Mouse (Mus musculus) bone marrow macrophage, adult 2 months (primary cell): Measurements from ENCODE around the gene Actl6b. TPM values are rescaled to one million over a fixed set of nuclear protein-coding genes. Genes with fewer than 3 reads are reported as not detected.

Experiments
- H3K27ac ChIP-seq: 2 replicates; pipeline ENCODE4 v1.5.1; 2012; ENCODE audit warnings: low read depth, low read length; ENCODE audit not compliant: insufficient read depth
- H3K4me1 ChIP-seq: 2 replicates; pipeline ENCODE4 v1.6.1; 2012; ENCODE audit warnings: low read length; ENCODE audit not compliant: control insufficient read depth, insufficient read depth
- H3K4me3 ChIP-seq: 2 replicates; pipeline ENCODE4 v1.5.1; 2012; ENCODE audit warnings: mild to moderate bottlenecking, low read length, moderate library complexity; ENCODE audit not compliant: insufficient read depth
- CTCF ChIP-seq: IDR thresholded peaks from 2 replicates; pipeline ENCODE4 v1.5.1; 2012; ENCODE audit warnings: low read depth, mild to moderate bottlenecking, low read length, moderate library complexity
- POLR2A ChIP-seq: IDR thresholded peaks from 2 replicates; pipeline ENCODE4 v1.6.1; 2012; ENCODE audit warnings: mild to moderate bottlenecking, low read depth, low read length, borderline replicate concordance
- polyA plus RNA-seq: library from polyadenylated mRNA; stranded (reverse); fragments of >200 nt; gene quantifications from 2 replicates; pipeline ENCODE4 v1.2.4, GENCODE M21; 2012; ENCODE audit not compliant: missing spikeins, insufficient read depth, insufficient read length

The Actl6b gene
- polyA plus RNA-seq = not detected in 2 replicates

GRCm38 (mm10) chr5:137553411-137553837 is at the start of gene Actl6b:
Gene Actl6b (plus strand): TSS chr5:137553517.
- TF ChIP-seq CTCF = no peak
- TF ChIP-seq POLR2A = no peak
- H3K27ac ChIP-seq = no peak within 1 kb of the TSS
- no peaks in the 10 kb centered on the region for H3K4me1 ChIP-seq
- no peak within 1 kb of the TSS for H3K4me3 ChIP-seq

GRCm38 (mm10) chr5:137504041-137504440 is 49.3 kb upstream of the Actl6b start:
- H3K4me1 ChIP-seq = peaks cover 8% of the 10 kb centered on the region
- no peak overlapping the region for H3K4me3 ChIP-seq
- TF ChIP-seq CTCF = no peak
- no peak for TF ChIP-seq POLR2A

DNA sequence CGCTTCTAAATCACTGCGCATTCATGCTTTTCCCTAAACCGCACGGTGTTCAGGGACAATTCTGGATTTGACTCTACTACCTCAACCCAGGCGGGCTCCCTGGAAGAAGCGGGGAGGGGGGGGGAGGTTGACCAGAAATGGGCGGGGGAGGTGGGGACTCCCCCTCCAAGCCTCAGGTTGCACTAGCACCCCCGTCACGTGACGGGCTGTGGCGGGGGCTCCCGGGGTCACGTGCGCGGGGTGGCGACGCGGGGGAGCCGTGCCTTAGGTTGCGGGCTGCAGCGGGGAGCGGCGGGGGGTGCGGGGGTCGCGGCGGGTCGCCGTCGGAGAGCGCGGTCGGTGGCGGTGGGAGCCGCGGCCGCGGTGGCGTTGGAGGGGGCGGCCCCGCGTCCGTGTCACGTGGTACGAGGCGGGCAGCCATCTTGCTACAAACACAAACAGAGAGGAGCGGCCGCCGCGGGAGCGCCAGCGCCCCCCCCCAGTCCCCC is 43.3 kb upstream of the Actl6b start:
- H3K27ac ChIP-seq = no peak overlapping the region
- TF ChIP-seq CTCF (no peak), POLR2A (no peak)
- H3K4me1 ChIP-seq = peaks cover 14% of the 10 kb centered on the region
- peak overlapping the region; percentile 80 for H3K4me3 ChIP-seq

More at GRCm38 (mm10) chr5:137504041-137504440, 49.3 kb upstream of the Actl6b start:
- H3K27ac ChIP-seq = no peak overlapping the region

GRCm38 (mm10) chr5:137510573-137511390 is 42.5 kb upstream of the Actl6b start:
- TF ChIP-seq CTCF (no peak), POLR2A (no peak)
- Histone ChIP-seq H3K4me1 (peaks cover 14% of the 10 kb centered on the region), H3K27ac (no peak overlapping the region), H3K4me3 (peak overlapping the region; percentile 80)

- no peak overlapping the region for H3K27ac ChIP-seq
- H3K4me1 ChIP-seq = peaks cover 14% of the 10 kb centered on the region
- peak overlapping the region; percentile 80 for H3K4me3 ChIP-seq
- TF ChIP-seq POLR2A (no peak), CTCF (no peak)
Measured at GRCm38 (mm10) chr5:137511706-137512105, 41.6 kb upstream of the Actl6b start.

- TF ChIP-seq CTCF = peak; percentile 63
- no peak for TF ChIP-seq POLR2A
- Histone ChIP-seq H3K4me3 (no peak overlapping the region), H3K4me1 (peaks cover 14% of the 10 kb centered on the region), H3K27ac (no peak overlapping the region)
Measured at GRCm38 (mm10) chr5:137512847-137513794, 40.2 kb upstream of the Actl6b start.

DNA sequence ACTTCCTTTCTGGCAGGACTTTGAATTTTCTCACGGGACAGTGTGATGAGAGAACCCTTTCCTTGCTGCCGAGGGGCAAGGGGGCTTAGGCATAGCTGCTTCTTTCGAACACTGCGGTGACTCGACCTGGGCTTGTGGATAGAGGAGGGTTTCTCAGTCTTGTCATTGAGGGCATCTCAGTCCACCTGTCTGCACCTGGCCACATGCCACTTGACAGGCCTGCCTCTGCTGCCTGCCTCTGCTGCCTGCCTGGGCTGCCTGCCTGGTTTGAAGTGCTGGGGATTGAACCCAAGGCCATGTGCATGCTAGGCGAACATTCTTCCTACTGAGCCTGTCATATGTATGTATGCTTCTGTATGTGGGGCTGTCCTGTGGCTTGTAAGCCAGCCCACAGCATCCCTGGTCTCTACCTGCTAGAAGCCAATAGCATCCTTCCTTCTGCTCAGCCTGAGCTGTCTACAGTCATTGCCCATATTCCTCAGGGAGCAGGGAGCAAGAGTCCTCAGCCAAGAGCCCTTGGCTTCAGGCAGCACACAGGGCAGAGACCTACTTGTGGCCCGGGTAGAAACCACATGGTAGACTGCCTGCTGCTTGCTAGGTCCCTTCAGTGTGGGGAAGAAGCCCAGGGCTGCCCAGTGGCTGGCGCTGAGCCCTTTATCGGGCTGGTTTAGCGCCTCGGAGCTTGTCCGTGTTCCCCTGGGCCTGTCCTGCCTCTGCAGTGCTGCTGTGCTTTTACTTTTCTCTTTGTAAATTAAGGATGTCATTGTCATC is 39.2 kb upstream of the Actl6b start:
- Histone ChIP-seq H3K4me1 (peaks cover 14% of the 10 kb centered on the region), H3K27ac (no peak overlapping the region), H3K4me3 (no peak overlapping the region)
- TF ChIP-seq POLR2A (no peak), CTCF (no peak)

DNA sequence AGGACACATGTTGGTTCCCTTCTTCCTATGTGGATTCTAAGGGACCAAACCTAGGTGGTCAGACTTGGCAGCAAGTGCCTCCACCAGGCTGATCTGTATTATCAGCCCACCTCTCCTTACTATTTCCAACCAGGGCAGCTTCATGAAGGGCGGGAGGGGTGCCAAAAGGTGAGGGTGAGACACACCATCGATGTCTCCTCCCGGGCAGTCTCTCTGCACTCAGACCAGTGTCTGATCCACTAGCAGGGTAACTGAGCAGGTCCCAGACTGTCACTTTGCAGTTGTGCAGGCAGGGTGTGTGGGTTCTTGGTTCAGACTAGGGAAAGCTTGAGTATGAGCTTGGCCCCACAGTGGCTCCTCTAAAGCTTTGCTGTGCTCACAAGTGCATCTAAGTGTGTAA is 38.5 kb upstream of the Actl6b start:
- peaks cover 14% of the 10 kb centered on the region for H3K4me1 ChIP-seq
- H3K4me3 ChIP-seq = no peak overlapping the region
- no peak overlapping the region for H3K27ac ChIP-seq
- TF ChIP-seq CTCF (no peak), POLR2A (no peak)

DNA sequence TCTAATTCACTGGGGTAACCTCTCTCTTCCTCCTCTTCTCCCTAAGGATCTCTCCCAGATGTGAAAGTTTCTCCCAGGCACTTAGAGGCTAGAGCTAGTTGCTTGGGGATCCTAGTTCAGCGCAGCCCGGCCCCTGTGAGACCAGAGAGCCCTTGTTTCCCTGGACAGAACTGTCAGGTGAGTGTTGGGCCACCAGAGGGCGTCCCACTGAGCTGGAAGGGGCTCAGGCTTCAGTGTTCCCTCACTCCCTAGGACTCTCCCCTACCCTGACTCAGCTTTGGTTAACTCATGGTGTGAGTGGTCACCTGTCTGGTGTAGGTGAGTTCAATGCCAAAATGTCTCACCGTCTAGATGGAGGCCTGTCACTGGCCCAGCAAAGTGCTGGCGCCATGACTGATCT is 34.9 kb upstream of the Actl6b start, which contains the start of gene Gigyf1:
Gene Gigyf1 (plus strand): TSS at position 113 of the 400 bp plus-strand sequence.
- Histone ChIP-seq H3K27ac (no peak within 1 kb of the TSS), H3K4me3 (no peak within 1 kb of the TSS)
- TF ChIP-seq POLR2A (no peak), CTCF (peak; percentile 65; the same call in 1 of the 2 replicates)

More for the DNA sequence above, 34.9 kb upstream of the Actl6b start, which contains the start of gene Gigyf1:
- no peaks in the 10 kb centered on the region for H3K4me1 ChIP-seq
